In the genomic region with DNA sequence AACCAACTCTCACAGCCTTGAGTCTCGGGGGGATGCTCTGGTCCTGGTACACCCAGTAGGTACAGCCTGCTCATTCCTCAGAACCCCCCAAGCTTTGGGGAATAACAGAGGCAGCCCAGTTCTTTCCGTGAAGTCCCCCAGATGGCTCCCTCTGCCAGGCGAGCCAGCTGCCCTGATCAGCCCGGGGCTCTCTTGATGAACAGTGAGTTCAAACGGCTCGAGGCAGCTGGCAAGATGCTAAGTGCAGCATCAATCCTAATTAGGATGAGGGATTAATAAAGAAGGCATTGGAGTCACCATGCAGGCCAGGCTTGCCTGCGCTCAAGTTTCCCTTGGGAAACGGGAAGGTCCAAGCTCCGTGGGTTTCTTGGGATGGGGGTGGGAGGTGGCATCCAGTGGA, we compare ENCODE assay signal across 11 mouse cellular contexts. TPM values are rescaled to one million over a fixed set of nuclear protein-coding genes. Genes with fewer than 3 reads are reported as not detected.
A peak's percentile ranks its signal among the peaks of the same experiment; 100 is the strongest.
DNase-seq lines count a peak whose midpoint lies in the region; ATAC-seq and TF ChIP-seq lines count a peak whose summit lies in the region.
"Had no signal": no experiment of that assay in that cellular context is flagged by ENCODE, and none has a peak within 500 bp of the region (broad histone marks: within the 10 kb centered on the region; RNA-seq: fewer than 3 reads in every experiment).

No protein-coding gene starts in this region.

- no peak overlapping the region for H3K9ac ChIP-seq in hindbrain, embryonic 11.5 days (ENCODE audit: low read depth, low read length)
- H3K9ac ChIP-seq in midbrain, embryonic 14.5 days (replicated peaks; ENCODE audit: low read length) = no peak overlapping the region; the same call in 1 of the 2 replicates
- H3K9ac ChIP-seq: limb, embryonic 15.5 days had no signal

- H3K27ac ChIP-seq in hindbrain, embryonic 11.5 days (ENCODE audit: low read depth, low read length) = peak overlapping the region; percentile 89
- H3K27ac ChIP-seq in midbrain, embryonic 14.5 days (replicated peaks; ENCODE audit: low read depth, low read length) = peak overlapping the region; percentile 98
- H3K27ac ChIP-seq: limb, embryonic 15.5 days had no signal

- peaks cover 14% of the 10 kb centered on the region; the same call in 1 of the 2 replicates for H3K4me1 ChIP-seq in hindbrain, embryonic 11.5 days (replicated peaks; ENCODE audit: control insufficient read depth, insufficient read depth, low read length)
- peaks cover 36% of the 10 kb centered on the region for H3K4me1 ChIP-seq in midbrain, embryonic 14.5 days (ENCODE audit: control insufficient read depth, insufficient read depth, low read length)

- H3K36me3 ChIP-seq in hindbrain, embryonic 11.5 days (ENCODE audit: control insufficient read depth, insufficient read depth, low read length) = no peaks in the 10 kb centered on the region
- peaks cover 19% of the 10 kb centered on the region for H3K36me3 ChIP-seq in midbrain, embryonic 14.5 days (ENCODE audit: control insufficient read depth, insufficient read depth, low read length)
- H3K36me3 ChIP-seq: limb, embryonic 15.5 days had no signal

- peak overlapping the region; percentile 60 for H3K4me3 ChIP-seq in hindbrain, embryonic 11.5 days (ENCODE audit: low read depth, low read length)
- H3K4me3 ChIP-seq in midbrain, embryonic 14.5 days (replicated peaks; ENCODE audit: low read depth, low read length) = peak overlapping the region; percentile 80

- peak; percentile 39 for ATAC-seq in hindbrain, embryonic 11.5 days (ENCODE audit: low FRiP score)
- peak; percentile 18; the same call in 1 of the 2 replicates for ATAC-seq in midbrain, embryonic 14.5 days (ENCODE audit: low FRiP score, low TSS enrichment)
- ATAC-seq in inflammation-experienced regulatory T-cells, adult 6 months = no peak

- H3K4me2 ChIP-seq in hindbrain, embryonic 11.5 days (replicated peaks; ENCODE audit: low read depth, low read length) = peak overlapping the region; percentile 87
- H3K4me2 ChIP-seq in midbrain, embryonic 14.5 days (ENCODE audit: low read length) = peak overlapping the region; percentile 73

- TF ChIP-seq CTCF in brain, embryonic 14.5 days (IDR thresholded peaks at IDR 0.05; ENCODE audit: borderline replicate concordance, extremely low read depth, insufficient read depth, insufficient read length) = no peak

- WGBS in hindbrain, embryonic 11.5 days = 24% methylated on average over 9 of the region's 9 CpGs
- WGBS in midbrain, embryonic 14.5 days = 7% methylated on average over 9 of the region's 9 CpGs

- peak; percentile 52 for DNase-seq in embryo, embryonic 11 days
- DNase-seq in embryo, embryonic 9.5 days (ENCODE audit: extremely low spot score) = no peak
- peak; percentile 87 for DNase-seq in brain, embryonic 14.5 days (ENCODE audit: low read depth)
- DNase-seq in hindbrain, embryonic 11.5 days (ENCODE audit: low spot score) = peak; percentile 62
- DNase-seq in midbrain, embryonic 14.5 days = peak; percentile 81
- no peak for DNase-seq in urinary bladder, postnatal 14 days (ENCODE audit: low spot score)
- DNase-seq in cerebellum, postnatal 25 days = no peak
- DNase-seq: cerebellum, adult 11 months; lung, postnatal 14 days had no signal

- no peak for TF ChIP-seq POLR2A in brain, embryonic 14.5 days (IDR thresholded peaks at IDR 0.05; ENCODE audit: borderline replicate concordance, extremely low read depth, insufficient read depth, insufficient read length, poor library complexity, severe bottlenecking)

- no peaks in the 10 kb centered on the region; the same call in 1 of the 2 replicates for H3K27me3 ChIP-seq in hindbrain, embryonic 11.5 days (ENCODE audit: control insufficient read depth, insufficient read depth, low read length)
- H3K27me3 ChIP-seq in midbrain, embryonic 14.5 days (ENCODE audit: control insufficient read depth, insufficient read depth, low read length) = no peaks in the 10 kb centered on the region

- no peaks in the 10 kb centered on the region for H3K9me3 ChIP-seq in hindbrain, embryonic 11.5 days (ENCODE audit: control insufficient read depth, low read length)
- no peaks in the 10 kb centered on the region for H3K9me3 ChIP-seq in midbrain, embryonic 14.5 days (ENCODE audit: control insufficient read depth, low read length)
- H3K9me3 ChIP-seq: limb, embryonic 15.5 days had no signal

RNA-seq across cellular contexts. Expression of gene Cacng4, which starts 2.2 kb away (rescaled TPM):
- 117 and 152 TPM in 2 replicates for polyA plus RNA-seq in brain, embryonic 14.5 days (2012; rRNA removed)
- polyA plus RNA-seq in hindbrain, embryonic 11.5 days (2014; fragmentation: Nextera tagmentation; extraction: Ambion mirVana) = 28.6 and 30.7 TPM in 2 replicates
- polyA plus RNA-seq in midbrain, embryonic 14.5 days (2014; fragmentation: Nextera tagmentation; extraction: Ambion mirVana) = 66.4 and 80.5 TPM in 2 replicates
- not detected for polyA plus RNA-seq in inflammation-experienced regulatory T-cells, adult 6 months (2017; shearing (Covaris generic))

Comparison
In these comparisons a context has a peak if more than half of its experiments do, and no peak if none do; other contexts are left out.
1. DNase-seq: peak in embryo, embryonic 11 days (single experiment), brain, embryonic 14.5 days (single experiment), hindbrain, embryonic 11.5 days (single experiment) and midbrain, embryonic 14.5 days (single experiment); none in embryo, embryonic 9.5 days (single experiment), urinary bladder, postnatal 14 days (single experiment) and cerebellum, postnatal 25 days (0 of 2).
2. RNA of gene Cacng4, which starts 2.2 kb away (polyA plus RNA-seq): 117 to 152 TPM in brain, embryonic 14.5 days, 66.4 to 80.5 TPM in midbrain, embryonic 14.5 days and 28.6 to 30.7 TPM in hindbrain, embryonic 11.5 days; not detected in inflammation-experienced regulatory T-cells, adult 6 months; every median in the first group is over 10 times any median in the second.